Mouse (Mus musculus) ES-Bruce4 (cell line): ENCODE results near the gene Grik4. TPM values are rescaled to one million over a fixed set of nuclear protein-coding genes. Genes with fewer than 3 reads are reported as not detected.

Source experiments
- H3K27ac ChIP-seq: 2 replicates; pipeline ENCODE4 v1.5.1; 2012; ENCODE audit warnings: low read length, inconsistent platforms; ENCODE audit not compliant: insufficient read depth
- H3K27me3 ChIP-seq: 2 replicates; pipeline ENCODE4 v1.6.1; 2012; ENCODE audit warnings: mild to moderate bottlenecking, low read length, inconsistent platforms; ENCODE audit not compliant: control insufficient read depth, poor library complexity, insufficient read depth, severe bottlenecking
- H3K36me3 ChIP-seq: 2 replicates; pipeline ENCODE4 v1.6.1; 2012; ENCODE audit warnings: inconsistent platforms, mild to moderate bottlenecking, low read length, moderate library complexity; ENCODE audit not compliant: control insufficient read depth, poor library complexity, insufficient read depth, severe bottlenecking
- H3K4me1 ChIP-seq: one replicate; pipeline ENCODE4 v1.8.1; 2011; ENCODE audit warnings: low read length; ENCODE audit not compliant: control insufficient read depth, insufficient read depth
- H3K4me3 ChIP-seq: 2 replicates; pipeline ENCODE4 v1.5.1; 2011; ENCODE audit warnings: low read depth, mild to moderate bottlenecking, low read length
- H3K9ac ChIP-seq: 2 replicates; pipeline ENCODE4 v1.6.1; 2012; ENCODE audit warnings: low read depth, mild to moderate bottlenecking, inconsistent platforms; ENCODE audit not compliant: poor library complexity, severe bottlenecking
- H3K9me3 ChIP-seq: replicated peaks from 2 replicates; pipeline ENCODE4 v1.6.1; 2012; ENCODE audit warnings: mild to moderate bottlenecking, low read length, inconsistent platforms; ENCODE audit not compliant: control insufficient read depth, poor library complexity, insufficient read depth, severe bottlenecking
- CTCF ChIP-seq: IDR thresholded peaks from one replicate; pipeline ENCODE4 v1.8.1; 2011; ENCODE audit warnings: low read depth, low read length
- EP300 ChIP-seq: IDR thresholded peaks from 2 replicates; pipeline ENCODE4 v1.6.1; 2011; ENCODE audit warnings: low read depth, low read length; ENCODE audit not compliant: insufficient read depth
- POLR2A ChIP-seq: IDR thresholded peaks from one replicate; pipeline ENCODE4 v1.8.1; 2011; ENCODE audit warnings: low read length; ENCODE audit not compliant: insufficient read depth
- polyA plus RNA-seq: library from polyadenylated mRNA; stranded (reverse); fragments of >200 nt; gene quantifications from 2 replicates; pipeline ENCODE4 v1.2.4, GENCODE M21; 2011; ENCODE audit warnings: low read depth; ENCODE audit not compliant: missing spikeins, insufficient read depth, insufficient read length

Grik4 gene
- polyA plus RNA-seq, 1 experiment, result 1.0 TPM

- H3K9ac ChIP-seq, result no peak overlapping the region
- H3K27me3 ChIP-seq, result no peaks in the 10 kb centered on the region
- no peak overlapping the region for H3K4me3 ChIP-seq
- no peaks in the 10 kb centered on the region for H3K4me1 ChIP-seq
- no peak overlapping the region for H3K27ac ChIP-seq
- TF ChIP-seq CTCF, result no peak
- no peak for TF ChIP-seq EP300
- TF ChIP-seq POLR2A, result no peak
- no peaks in the 10 kb centered on the region for H3K9me3 ChIP-seq
- no peaks in the 10 kb centered on the region for H3K36me3 ChIP-seq
These were observed 291.5 kb downstream of the Grik4 start for GRCm38 (mm10) chr9:42652756-42653155.

GRCm38 (mm10) chr9:42652309-42652708 lies 292.0 kb downstream of the Grik4 start:
- Histone ChIP-seq H3K9ac (no peak overlapping the region), H3K4me1 (no peaks in the 10 kb centered on the region), H3K9me3 (no peaks in the 10 kb centered on the region), H3K36me3 (no peaks in the 10 kb centered on the region), H3K4me3 (no peak overlapping the region), H3K27me3 (no peaks in the 10 kb centered on the region), H3K27ac (no peak overlapping the region)
- TF ChIP-seq CTCF, result no peak
- no peak for TF ChIP-seq POLR2A
- TF ChIP-seq EP300, result no peak

GRCm38 (mm10) chr9:42649872-42650271 lies 294.4 kb downstream of the Grik4 start:
- H3K36me3 ChIP-seq, result no peaks in the 10 kb centered on the region
- no peaks in the 10 kb centered on the region for H3K27me3 ChIP-seq
- no peaks in the 10 kb centered on the region for H3K9me3 ChIP-seq
- no peak for TF ChIP-seq EP300
- TF ChIP-seq CTCF, result no peak
- no peak for TF ChIP-seq POLR2A
- no peak overlapping the region for H3K4me3 ChIP-seq
- H3K9ac ChIP-seq, result no peak overlapping the region
- no peaks in the 10 kb centered on the region for H3K4me1 ChIP-seq
- H3K27ac ChIP-seq, result no peak overlapping the region

GRCm38 (mm10) chr9:42648051-42648450 lies 296.2 kb downstream of the Grik4 start:
- H3K4me3 ChIP-seq, result no peak overlapping the region
- no peaks in the 10 kb centered on the region for H3K27me3 ChIP-seq
- no peaks in the 10 kb centered on the region for H3K9me3 ChIP-seq
- no peaks in the 10 kb centered on the region for H3K36me3 ChIP-seq
- no peak overlapping the region for H3K27ac ChIP-seq
- no peaks in the 10 kb centered on the region for H3K4me1 ChIP-seq
- no peak overlapping the region for H3K9ac ChIP-seq
- no peak for TF ChIP-seq POLR2A

GRCm38 (mm10) chr9:42647596-42647995 lies 296.7 kb downstream of the Grik4 start:
- Histone ChIP-seq H3K36me3 (no peaks in the 10 kb centered on the region), H3K4me3 (no peak overlapping the region), H3K27me3 (no peaks in the 10 kb centered on the region), H3K27ac (no peak overlapping the region), H3K4me1 (no peaks in the 10 kb centered on the region), H3K9ac (no peak overlapping the region), H3K9me3 (no peaks in the 10 kb centered on the region)
- TF ChIP-seq POLR2A, result no peak
- TF ChIP-seq CTCF, result no peak
- no peak for TF ChIP-seq EP300

- Histone ChIP-seq H3K9ac (no peak overlapping the region), H3K27me3 (no peaks in the 10 kb centered on the region), H3K9me3 (no peaks in the 10 kb centered on the region), H3K36me3 (no peaks in the 10 kb centered on the region), H3K27ac (no peak overlapping the region), H3K4me3 (no peak overlapping the region), H3K4me1 (no peaks in the 10 kb centered on the region)
- TF ChIP-seq EP300 (no peak), POLR2A (no peak), CTCF (no peak)
These were observed 297.5 kb downstream of the Grik4 start for GRCm38 (mm10) chr9:42646821-42647220.

- Histone ChIP-seq H3K36me3 (no peaks in the 10 kb centered on the region), H3K4me3 (no peak overlapping the region), H3K9ac (no peak overlapping the region), H3K27me3 (no peaks in the 10 kb centered on the region), H3K4me1 (no peaks in the 10 kb centered on the region), H3K9me3 (no peaks in the 10 kb centered on the region), H3K27ac (no peak overlapping the region)
- TF ChIP-seq POLR2A (no peak), CTCF (no peak), EP300 (no peak)
These were observed 299.1 kb downstream of the Grik4 start for GRCm38 (mm10) chr9:42645161-42645560.
